Mouse (Mus musculus): ENCODE results near the gene Gm12666. TPM values are rescaled to one million over a fixed set of nuclear protein-coding genes. Genes with fewer than 3 reads are reported as not detected.

Gm12666 gene
- not detected in 2 replicates for polyA plus RNA-seq (2012)

GRCm38 (mm10) chr4:92191649-92192048, at the start of gene Gm12666:
TSS of gene Gm12666 (minus strand) at chr4:92191749.

DNA sequence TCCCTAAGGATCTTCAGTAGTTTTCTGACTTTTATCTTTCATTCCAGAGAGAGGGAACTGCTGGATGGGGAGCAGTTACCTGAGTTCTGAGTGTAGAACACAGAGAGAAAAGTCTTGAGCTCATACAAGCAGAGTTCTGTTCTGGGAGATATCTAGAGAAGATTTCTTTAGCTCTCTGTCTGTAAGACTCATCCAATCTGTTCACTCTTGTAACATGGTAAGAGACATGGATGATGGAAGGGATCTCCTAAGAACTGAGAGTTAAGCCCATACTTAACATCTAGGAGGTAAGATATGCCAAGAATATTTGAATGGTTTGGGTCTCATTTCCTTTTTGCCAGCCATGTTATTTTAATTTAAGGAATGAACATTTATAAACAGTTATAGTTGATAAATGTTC, 44.4 kb downstream of the Gm12666 start, which contains the start of gene Izumo3:
Izumo3 (minus strand) TSS at position 101 of the 400 bp plus-strand sequence.

Other genes starting within 250 kb of the Gm12666 start
- not detected in 2 replicates for gene Izumo3, start 44.5 kb downstream of the Gm12666 start, polyA plus RNA-seq (2012)